Mouse (Mus musculus): ENCODE results near the gene Ccn5. TPM values are rescaled to one million over a fixed set of nuclear protein-coding genes. Genes with fewer than 3 reads are reported as not detected.

Gene Ccn5
- 0.57 and 0.70 TPM in 2 replicates for polyA plus RNA-seq (2014; fragmentation: Nextera tagmentation; extraction: Ambion mirVana)

- Histone ChIP-seq H3K27ac (replicated peaks; ENCODE audit: low read depth, low read length) (no peak within 1 kb of the TSS), H3K4me2 (ENCODE audit: low read length) (no peak within 1 kb of the TSS), H3K4me1 (ENCODE audit: control insufficient read depth, insufficient read depth, low read length) (no peaks in the 10 kb centered on the region), H3K27me3 (ENCODE audit: control insufficient read depth, insufficient read depth, low read length) (no peaks in the 10 kb centered on the region), H3K36me3 (ENCODE audit: control insufficient read depth, insufficient read depth, low read length) (no peaks in the 10 kb centered on the region), H3K9me3 (ENCODE audit: control insufficient read depth, low read length) (no peaks in the 10 kb centered on the region), H3K9ac (replicated peaks; ENCODE audit: low read length) (no peak within 1 kb of the TSS), H3K4me3 (replicated peaks; ENCODE audit: low read depth, low read length) (no peak within 1 kb of the TSS)
- ATAC-seq (ENCODE audit: low FRiP score, low TSS enrichment) = no peak
- DNase-seq = no peak
- 82% methylated on average over 4 of the region's 4 CpGs for WGBS
Measured at GRCm38 (mm10) chr2:163820607-163821006, at the start of gene Ccn5. Gene Ccn5, plus strand, starts transcription at chr2:163820861.

- WGBS = 3% methylated on average over 13 of the region's 13 CpGs
- H3K9ac ChIP-seq (replicated peaks; ENCODE audit: low read length) = no peak overlapping the region
- H3K27ac ChIP-seq (replicated peaks; ENCODE audit: low read depth, low read length) = no peak overlapping the region
- no peaks in the 10 kb centered on the region for H3K27me3 ChIP-seq (ENCODE audit: control insufficient read depth, insufficient read depth, low read length)
- H3K4me2 ChIP-seq (ENCODE audit: low read length) = no peak overlapping the region
- H3K4me3 ChIP-seq (replicated peaks; ENCODE audit: low read depth, low read length) = no peak overlapping the region
- H3K4me1 ChIP-seq (ENCODE audit: control insufficient read depth, insufficient read depth, low read length) = 0 out of 2 replicates have a peak, but pooled peaks cover 6% of the 10 kb centered on the region
- H3K9me3 ChIP-seq (ENCODE audit: control insufficient read depth, low read length) = no peaks in the 10 kb centered on the region
- H3K36me3 ChIP-seq (ENCODE audit: control insufficient read depth, insufficient read depth, low read length) = no peaks in the 10 kb centered on the region
- no peak for ATAC-seq (ENCODE audit: low FRiP score, low TSS enrichment)
- DNase-seq = peak; percentile 26
Measured at GRCm38 (mm10) chr2:163776661-163777060, 44.0 kb upstream of the Ccn5 start.

GRCm38 (mm10) chr2:163777061-163777460 lies 43.6 kb upstream of the Ccn5 start:
- H3K9me3 ChIP-seq (ENCODE audit: control insufficient read depth, low read length) = no peaks in the 10 kb centered on the region
- H3K4me1 ChIP-seq (ENCODE audit: control insufficient read depth, insufficient read depth, low read length) = 0 out of 2 replicates have a peak, but pooled peaks cover 6% of the 10 kb centered on the region
- no peak overlapping the region for H3K9ac ChIP-seq (replicated peaks; ENCODE audit: low read length)
- H3K36me3 ChIP-seq (ENCODE audit: control insufficient read depth, insufficient read depth, low read length) = no peaks in the 10 kb centered on the region
- no peak overlapping the region for H3K4me2 ChIP-seq (ENCODE audit: low read length)
- no peak overlapping the region for H3K4me3 ChIP-seq (replicated peaks; ENCODE audit: low read depth, low read length)
- no peak for ATAC-seq (ENCODE audit: low FRiP score, low TSS enrichment)
- DNase-seq = no peak
- no peaks in the 10 kb centered on the region for H3K27me3 ChIP-seq (ENCODE audit: control insufficient read depth, insufficient read depth, low read length)
- H3K27ac ChIP-seq (replicated peaks; ENCODE audit: low read depth, low read length) = no peak overlapping the region
- 1% methylated on average over 2 of the region's 2 CpGs for WGBS

- Histone ChIP-seq H3K4me2 (ENCODE audit: low read length) (no peak overlapping the region), H3K9me3 (ENCODE audit: control insufficient read depth, low read length) (no peaks in the 10 kb centered on the region), H3K4me3 (replicated peaks; ENCODE audit: low read depth, low read length) (no peak overlapping the region), H3K27me3 (ENCODE audit: control insufficient read depth, insufficient read depth, low read length) (no peaks in the 10 kb centered on the region), H3K27ac (replicated peaks; ENCODE audit: low read depth, low read length) (no peak overlapping the region), H3K9ac (replicated peaks; ENCODE audit: low read length) (no peak overlapping the region), H3K36me3 (ENCODE audit: control insufficient read depth, insufficient read depth, low read length) (no peaks in the 10 kb centered on the region), H3K4me1 (ENCODE audit: control insufficient read depth, insufficient read depth, low read length) (0 out of 2 replicates have a peak, but pooled peaks cover 6% of the 10 kb centered on the region)
- no peak for DNase-seq
- ATAC-seq (ENCODE audit: low FRiP score, low TSS enrichment) = no peak
- WGBS = 54% methylated on average over 4 of the region's 4 CpGs
Measured at GRCm38 (mm10) chr2:163778896-163779295, 41.8 kb upstream of the Ccn5 start.

GRCm38 (mm10) chr2:163783368-163783767 lies 37.3 kb upstream of the Ccn5 start:
- Histone ChIP-seq H3K36me3 (ENCODE audit: control insufficient read depth, insufficient read depth, low read length) (no peaks in the 10 kb centered on the region), H3K27ac (replicated peaks; ENCODE audit: low read depth, low read length) (no peak overlapping the region), H3K9ac (replicated peaks; ENCODE audit: low read length) (no peak overlapping the region), H3K9me3 (ENCODE audit: control insufficient read depth, low read length) (no peaks in the 10 kb centered on the region), H3K4me2 (ENCODE audit: low read length) (no peak overlapping the region), H3K4me1 (ENCODE audit: control insufficient read depth, insufficient read depth, low read length) (no peaks in the 10 kb centered on the region), H3K27me3 (ENCODE audit: control insufficient read depth, insufficient read depth, low read length) (no peaks in the 10 kb centered on the region), H3K4me3 (replicated peaks; ENCODE audit: low read depth, low read length) (no peak overlapping the region)
- DNase-seq (no peak), ATAC-seq (ENCODE audit: low FRiP score, low TSS enrichment) (no peak)
- 86% methylated on average over 6 of the region's 6 CpGs for WGBS

GRCm38 (mm10) chr2:163783901-163784300 lies 36.8 kb upstream of the Ccn5 start:
- no peak overlapping the region for H3K4me2 ChIP-seq (ENCODE audit: low read length)
- H3K27ac ChIP-seq (replicated peaks; ENCODE audit: low read depth, low read length) = no peak overlapping the region
- H3K4me1 ChIP-seq (ENCODE audit: control insufficient read depth, insufficient read depth, low read length) = no peaks in the 10 kb centered on the region
- DNase-seq = no peak
- H3K9me3 ChIP-seq (ENCODE audit: control insufficient read depth, low read length) = no peaks in the 10 kb centered on the region
- no peaks in the 10 kb centered on the region for H3K36me3 ChIP-seq (ENCODE audit: control insufficient read depth, insufficient read depth, low read length)
- no peak overlapping the region for H3K9ac ChIP-seq (replicated peaks; ENCODE audit: low read length)
- no peak overlapping the region for H3K4me3 ChIP-seq (replicated peaks; ENCODE audit: low read depth, low read length)
- no peak for ATAC-seq (ENCODE audit: low FRiP score, low TSS enrichment)
- H3K27me3 ChIP-seq (ENCODE audit: control insufficient read depth, insufficient read depth, low read length) = no peaks in the 10 kb centered on the region
- WGBS = 81% methylated on average over 4 of the region's 4 CpGs

GRCm38 (mm10) chr2:163787086-163787485 lies 33.6 kb upstream of the Ccn5 start:
- ATAC-seq (ENCODE audit: low FRiP score, low TSS enrichment) = no peak
- H3K9me3 ChIP-seq (ENCODE audit: control insufficient read depth, low read length) = no peaks in the 10 kb centered on the region
- no peak overlapping the region for H3K4me2 ChIP-seq (ENCODE audit: low read length)
- no peak overlapping the region for H3K9ac ChIP-seq (replicated peaks; ENCODE audit: low read length)
- no peak overlapping the region for H3K4me3 ChIP-seq (replicated peaks; ENCODE audit: low read depth, low read length)
- no peak for DNase-seq
- WGBS = 83% methylated on average over 6 of the region's 6 CpGs
- H3K36me3 ChIP-seq (ENCODE audit: control insufficient read depth, insufficient read depth, low read length) = no peaks in the 10 kb centered on the region
- H3K4me1 ChIP-seq (ENCODE audit: control insufficient read depth, insufficient read depth, low read length) = no peaks in the 10 kb centered on the region
- no peaks in the 10 kb centered on the region for H3K27me3 ChIP-seq (ENCODE audit: control insufficient read depth, insufficient read depth, low read length)
- H3K27ac ChIP-seq (replicated peaks; ENCODE audit: low read depth, low read length) = no peak overlapping the region

- Histone ChIP-seq H3K4me3 (replicated peaks; ENCODE audit: low read depth, low read length) (no peak overlapping the region), H3K9ac (replicated peaks; ENCODE audit: low read length) (no peak overlapping the region), H3K27me3 (ENCODE audit: control insufficient read depth, insufficient read depth, low read length) (no peaks in the 10 kb centered on the region), H3K9me3 (ENCODE audit: control insufficient read depth, low read length) (no peaks in the 10 kb centered on the region), H3K4me1 (ENCODE audit: control insufficient read depth, insufficient read depth, low read length) (no peaks in the 10 kb centered on the region), H3K27ac (replicated peaks; ENCODE audit: low read depth, low read length) (no peak overlapping the region), H3K4me2 (ENCODE audit: low read length) (no peak overlapping the region), H3K36me3 (ENCODE audit: control insufficient read depth, insufficient read depth, low read length) (no peaks in the 10 kb centered on the region)
- ATAC-seq (ENCODE audit: low FRiP score, low TSS enrichment) (no peak), DNase-seq (peak; percentile 83)
- WGBS = 41% methylated on average over 3 of the region's 3 CpGs
Measured at GRCm38 (mm10) chr2:163787709-163788108, 33.0 kb upstream of the Ccn5 start.

GRCm38 (mm10) chr2:163788484-163788883 lies 32.2 kb upstream of the Ccn5 start:
- Histone ChIP-seq H3K9ac (replicated peaks; ENCODE audit: low read length) (no peak overlapping the region), H3K9me3 (ENCODE audit: control insufficient read depth, low read length) (no peaks in the 10 kb centered on the region), H3K4me3 (replicated peaks; ENCODE audit: low read depth, low read length) (no peak overlapping the region), H3K27me3 (ENCODE audit: control insufficient read depth, insufficient read depth, low read length) (no peaks in the 10 kb centered on the region), H3K36me3 (ENCODE audit: control insufficient read depth, insufficient read depth, low read length) (no peaks in the 10 kb centered on the region), H3K4me2 (ENCODE audit: low read length) (no peak overlapping the region), H3K27ac (replicated peaks; ENCODE audit: low read depth, low read length) (no peak overlapping the region), H3K4me1 (ENCODE audit: control insufficient read depth, insufficient read depth, low read length) (no peaks in the 10 kb centered on the region)
- WGBS = 80% methylated on average over 4 of the region's 4 CpGs
- ATAC-seq (ENCODE audit: low FRiP score, low TSS enrichment) = no peak
- peak; percentile 78 for DNase-seq

All from midbrain, embryonic 14.5 days (tissue).